Mouse (Mus musculus): ENCODE measurements at regions not wholly inside any gene's neighbourhood (a gene's known extent, or its start where the extent isn't known, plus 50 kb on each side); places are given as distances from the start of the nearest gene placed in this dataset.

GRCm38 (mm10) chr10:34731249-34731648, 248.1 kb downstream of the Frk start:
- H3K79me2 ChIP-seq (replicated peaks; ENCODE audit: control insufficient read depth, insufficient read depth, low read length), result no peaks in the 10 kb centered on the region
- H3K27me3 ChIP-seq (ENCODE audit: control insufficient read depth, insufficient read depth, low read length), result no peaks in the 10 kb centered on the region
- H3K9ac ChIP-seq (ENCODE audit: low read depth, low read length), result no peak overlapping the region
- no peaks in the 10 kb centered on the region for H3K4me1 ChIP-seq (ENCODE audit: control insufficient read depth, insufficient read depth, low read length)
- no peaks in the 10 kb centered on the region for H3K36me3 ChIP-seq (ENCODE audit: control insufficient read depth, insufficient read depth, low read length)
- no peak overlapping the region for H3K27ac ChIP-seq
- H3K4me3 ChIP-seq, result no peak overlapping the region
- no peak for DNase-seq
- 44% methylated on average over 2 of the region's 2 CpGs for WGBS
- TF ChIP-seq POLR2A (IDR thresholded peaks at IDR 0.05; ENCODE audit: insufficient read depth, low read depth, low read length) (no peak), EP300 (IDR thresholded peaks at IDR 0.05; ENCODE audit: insufficient read depth, low read depth, low read length) (no peak), CTCF (IDR thresholded peaks at IDR 0.05) (no peak)
- intact Hi-C loops (cut with DNase I), result no loop called here

GRCm38 (mm10) chr10:34762426-34762825, 279.2 kb downstream of the Frk start:
- Histone ChIP-seq H3K4me3 (no peak overlapping the region), H3K27me3 (ENCODE audit: control insufficient read depth, insufficient read depth, low read length) (no peaks in the 10 kb centered on the region), H3K79me2 (replicated peaks; ENCODE audit: control insufficient read depth, insufficient read depth, low read length) (no peaks in the 10 kb centered on the region), H3K27ac (no peak overlapping the region), H3K4me1 (ENCODE audit: control insufficient read depth, insufficient read depth, low read length) (no peaks in the 10 kb centered on the region), H3K36me3 (ENCODE audit: control insufficient read depth, insufficient read depth, low read length) (no peaks in the 10 kb centered on the region), H3K9ac (ENCODE audit: low read depth, low read length) (no peak overlapping the region)
- TF ChIP-seq POLR2A (IDR thresholded peaks at IDR 0.05; ENCODE audit: insufficient read depth, low read depth, low read length) (no peak), CTCF (IDR thresholded peaks at IDR 0.05) (no peak), EP300 (IDR thresholded peaks at IDR 0.05; ENCODE audit: insufficient read depth, low read depth, low read length) (no peak)
- no peak for DNase-seq
- intact Hi-C loops (cut with DNase I), result no loop called here

GRCm38 (mm10) chr10:34792099-34792498, 308.9 kb downstream of the Frk start:
- no peak for TF ChIP-seq CTCF (IDR thresholded peaks at IDR 0.05)
- 45% methylated on average over 2 of the region's 2 CpGs for WGBS
- no peak overlapping the region for H3K9ac ChIP-seq (ENCODE audit: low read depth, low read length)

GRCm38 (mm10) chr10:34811131-34811530, 327.9 kb downstream of the Frk start:
- 64% methylated on average over 3 of the region's 3 CpGs for WGBS
- Histone ChIP-seq H3K4me1 (ENCODE audit: control insufficient read depth, insufficient read depth, low read length) (no peaks in the 10 kb centered on the region), H3K79me2 (replicated peaks; ENCODE audit: control insufficient read depth, insufficient read depth, low read length) (no peaks in the 10 kb centered on the region), H3K27ac (no peak overlapping the region), H3K4me3 (no peak overlapping the region), H3K9ac (ENCODE audit: low read depth, low read length) (no peak overlapping the region), H3K36me3 (ENCODE audit: control insufficient read depth, insufficient read depth, low read length) (no peaks in the 10 kb centered on the region), H3K27me3 (ENCODE audit: control insufficient read depth, insufficient read depth, low read length) (no peaks in the 10 kb centered on the region)
- DNase-seq, result no peak
- TF ChIP-seq CTCF (IDR thresholded peaks at IDR 0.05) (no peak), EP300 (IDR thresholded peaks at IDR 0.05; ENCODE audit: insufficient read depth, low read depth, low read length) (no peak), POLR2A (IDR thresholded peaks at IDR 0.05; ENCODE audit: insufficient read depth, low read depth, low read length) (no peak)
- intact Hi-C loops (cut with DNase I), result no loop called here

More at GRCm38 (mm10) chr10:34792099-34792498, 308.9 kb downstream of the Frk start:
- H3K4me3 ChIP-seq, result no peak overlapping the region
- no peaks in the 10 kb centered on the region for H3K36me3 ChIP-seq (ENCODE audit: control insufficient read depth, insufficient read depth, low read length)
- intact Hi-C loops (cut with DNase I), result no loop called here
- H3K79me2 ChIP-seq (replicated peaks; ENCODE audit: control insufficient read depth, insufficient read depth, low read length), result no peaks in the 10 kb centered on the region
- no peak for DNase-seq
- no peak overlapping the region for H3K27ac ChIP-seq
- no peaks in the 10 kb centered on the region for H3K4me1 ChIP-seq (ENCODE audit: control insufficient read depth, insufficient read depth, low read length)
- H3K27me3 ChIP-seq (ENCODE audit: control insufficient read depth, insufficient read depth, low read length), result no peaks in the 10 kb centered on the region

GRCm38 (mm10) chr10:34824121-34824520, 340.9 kb downstream of the Frk start:
- intact Hi-C loops (cut with DNase I), result no loop called here
- Histone ChIP-seq H3K4me1 (ENCODE audit: control insufficient read depth, insufficient read depth, low read length) (no peaks in the 10 kb centered on the region), H3K27me3 (ENCODE audit: control insufficient read depth, insufficient read depth, low read length) (no peaks in the 10 kb centered on the region), H3K79me2 (replicated peaks; ENCODE audit: control insufficient read depth, insufficient read depth, low read length) (no peaks in the 10 kb centered on the region), H3K36me3 (ENCODE audit: control insufficient read depth, insufficient read depth, low read length) (no peaks in the 10 kb centered on the region), H3K27ac (no peak overlapping the region), H3K4me3 (no peak overlapping the region), H3K9ac (ENCODE audit: low read depth, low read length) (no peak overlapping the region)
- DNase-seq, result no peak
- TF ChIP-seq CTCF (IDR thresholded peaks at IDR 0.05) (no peak), EP300 (IDR thresholded peaks at IDR 0.05; ENCODE audit: insufficient read depth, low read depth, low read length) (no peak), POLR2A (IDR thresholded peaks at IDR 0.05; ENCODE audit: insufficient read depth, low read depth, low read length) (no peak)

- H3K9ac ChIP-seq (ENCODE audit: low read depth, low read length), result no peak overlapping the region
- no peaks in the 10 kb centered on the region for H3K27me3 ChIP-seq (ENCODE audit: control insufficient read depth, insufficient read depth, low read length)
- no peaks in the 10 kb centered on the region for H3K36me3 ChIP-seq (ENCODE audit: control insufficient read depth, insufficient read depth, low read length)
- H3K4me1 ChIP-seq (ENCODE audit: control insufficient read depth, insufficient read depth, low read length), result no peaks in the 10 kb centered on the region
- H3K4me3 ChIP-seq, result no peak overlapping the region
- no peak for DNase-seq
- no peaks in the 10 kb centered on the region for H3K79me2 ChIP-seq (replicated peaks; ENCODE audit: control insufficient read depth, insufficient read depth, low read length)
- H3K27ac ChIP-seq, result no peak overlapping the region
- intact Hi-C loops (cut with DNase I), result no loop called here
- 72% methylated on average over 3 of the region's 3 CpGs for WGBS
- TF ChIP-seq EP300 (IDR thresholded peaks at IDR 0.05; ENCODE audit: insufficient read depth, low read depth, low read length) (no peak), POLR2A (IDR thresholded peaks at IDR 0.05; ENCODE audit: insufficient read depth, low read depth, low read length) (no peak), CTCF (IDR thresholded peaks at IDR 0.05) (no peak)
Observed at GRCm38 (mm10) chr10:34842015-34842504, 358.9 kb downstream of the Frk start.

All from heart, adult 2 months (tissue).